Mouse (Mus musculus) heart, embryonic 12.5 days (tissue): ENCODE measurements around the gene Efna1. TPM values are rescaled to one million over a fixed set of nuclear protein-coding genes. Genes with fewer than 3 reads are reported as not detected.

Experiments used
- ATAC-seq: fragments of 200-750 bp; cut with Nextera tagmentation; 2 replicates; pipeline ENCODE4 v1.8.0; 2017; ENCODE audit warnings: moderate TSS enrichment, moderate library complexity; ENCODE audit not compliant: insufficient number of reproducible peaks, low FRiP score
- H3K27ac ChIP-seq: fragments of 300-500 bp; sonication (generic); 2 replicates; pipeline ENCODE4 v1.5.1; 2016; ENCODE audit warnings: mild to moderate bottlenecking, moderate library complexity; ENCODE audit not compliant: poor library complexity, severe bottlenecking
- H3K27me3 ChIP-seq: fragments of 300-500 bp; sonication (generic); replicated peaks from 2 replicates; pipeline ENCODE4 v1.6.1; 2016; ENCODE audit warnings: mild to moderate bottlenecking, moderate library complexity
- H3K36me3 ChIP-seq: fragments of 300-500 bp; sonication (generic); 2 replicates; pipeline ENCODE4 v1.6.1; 2016; ENCODE audit warnings: mild to moderate bottlenecking, moderate library complexity
- H3K4me1 ChIP-seq: fragments of 300-500 bp; sonication (generic); replicated peaks from 2 replicates; pipeline ENCODE4 v1.6.1; 2016; ENCODE audit warnings: mild to moderate bottlenecking
- H3K4me2 ChIP-seq: fragments of 300-500 bp; sonication (generic); 2 replicates; pipeline ENCODE4 v1.6.1; 2016; ENCODE audit warnings: mild to moderate bottlenecking, moderate library complexity
- H3K4me3 ChIP-seq: fragments of 300-500 bp; sonication (generic); 2 replicates; pipeline ENCODE4 v1.5.1; 2016; ENCODE audit warnings: mild to moderate bottlenecking
- H3K9ac ChIP-seq: fragments of 300-500 bp; sonication (generic); 2 replicates; pipeline ENCODE4 v1.6.1; 2016; ENCODE audit warnings: mild to moderate bottlenecking, moderate library complexity
- H3K9me3 ChIP-seq: fragments of 300-500 bp; sonication (generic); replicated peaks from 2 replicates; pipeline ENCODE4 v1.6.1; 2016; ENCODE audit warnings: mild to moderate bottlenecking, moderate library complexity
- WGBS: fragments of 180-500 bp; shearing (Covaris S2); methylation state at CpG from one replicate; pipeline ENCODE4 v1.1.7; 2016; 5-methylcytosine and 5-hydroxymethylcytosine counted together
- polyA plus RNA-seq: library from polyadenylated mRNA; unstranded; fragments of >200 nt; fragmentation: Nextera tagmentation; extraction: Ambion mirVana; gene quantifications from 2 replicates; pipeline ENCODE4 v1.2.1, GENCODE M21; 2016

The Efna1 gene
- polyA plus RNA-seq, 1 experiment from 2014 or later = 27.0 TPM

- WGBS = 46% methylated on average over 7 of the region's 7 CpGs
- 0 out of 2 replicates have a peak, but pooled peaks cover 7% of the 10 kb centered on the region for H3K4me1 ChIP-seq
- no peaks in the 10 kb centered on the region for H3K9me3 ChIP-seq
- no peak within 1 kb of the TSS for H3K4me3 ChIP-seq
- H3K36me3 ChIP-seq = no peaks in the 10 kb centered on the region
- ATAC-seq = no peak
- no peak within 1 kb of the TSS for H3K27ac ChIP-seq
- no peak within 1 kb of the TSS for H3K4me2 ChIP-seq
- no peak within 1 kb of the TSS for H3K9ac ChIP-seq
- H3K27me3 ChIP-seq = no peaks in the 10 kb centered on the region
Measured at GRCm38 (mm10) chr3:89259076-89259475, 21.9 kb downstream of the Efna1 start, which contains the start of gene Dpm3. TSS of gene Dpm3 (plus strand) at chr3:89259358.

- Histone ChIP-seq H3K4me1 (peaks cover 11% of the 10 kb centered on the region), H3K9me3 (no peaks in the 10 kb centered on the region), H3K36me3 (no peaks in the 10 kb centered on the region), H3K27ac (no peak overlapping the region), H3K4me2 (no peak overlapping the region), H3K4me3 (no peak overlapping the region), H3K27me3 (peaks cover 6% of the 10 kb centered on the region; the same call in 1 of the 2 replicates), H3K9ac (no peak overlapping the region)
- no peak for ATAC-seq
- 48% methylated on average over 5 of the region's 5 CpGs for WGBS
Measured at GRCm38 (mm10) chr3:89256177-89256576, 24.8 kb downstream of the Efna1 start.

- Histone ChIP-seq H3K4me1 (peaks cover 18% of the 10 kb centered on the region), H3K36me3 (no peaks in the 10 kb centered on the region), H3K27ac (no peak overlapping the region), H3K9ac (no peak overlapping the region), H3K27me3 (peaks cover 6% of the 10 kb centered on the region; the same call in 1 of the 2 replicates), H3K4me3 (no peak overlapping the region), H3K9me3 (no peaks in the 10 kb centered on the region), H3K4me2 (no peak overlapping the region)
- no peak for ATAC-seq
- WGBS = 78% methylated on average over 5 of the region's 5 CpGs
Measured at GRCm38 (mm10) chr3:89254994-89255393, 25.9 kb downstream of the Efna1 start.

GRCm38 (mm10) chr3:89251365-89251895 is 29.5 kb downstream of the Efna1 start:
- Histone ChIP-seq H3K4me2 (peak overlapping the region; percentile 55), H3K36me3 (peaks cover 21% of the 10 kb centered on the region), H3K9ac (peak overlapping the region; percentile 15; the same call in 1 of the 2 replicates), H3K4me3 (peak overlapping the region; percentile 10; the same call in 1 of the 2 replicates), H3K27ac (0 out of 2 replicates have a peak overlapping the region, but pooled peaks have one; percentile 4), H3K9me3 (no peaks in the 10 kb centered on the region), H3K27me3 (peaks cover 6% of the 10 kb centered on the region; the same call in 1 of the 2 replicates), H3K4me1 (peaks cover 28% of the 10 kb centered on the region)
- 5% methylated on average over 17 of the region's 17 CpGs for WGBS
- ATAC-seq = peak; percentile 70

- H3K27ac ChIP-seq = no peak overlapping the region
- H3K4me2 ChIP-seq = 0 out of 2 replicates have a peak overlapping the region, but pooled peaks have one; percentile 55
- H3K27me3 ChIP-seq = peaks cover 8% of the 10 kb centered on the region
- WGBS = 20% methylated on average over 7 of the region's 7 CpGs
- no peak for ATAC-seq
- no peaks in the 10 kb centered on the region for H3K9me3 ChIP-seq
- H3K4me1 ChIP-seq = peaks cover 34% of the 10 kb centered on the region
- H3K36me3 ChIP-seq = peaks cover 21% of the 10 kb centered on the region
- no peak overlapping the region for H3K4me3 ChIP-seq
- H3K9ac ChIP-seq = no peak overlapping the region
Measured at GRCm38 (mm10) chr3:89250435-89251040, 30.4 kb downstream of the Efna1 start.

- Histone ChIP-seq H3K9me3 (no peaks in the 10 kb centered on the region), H3K36me3 (peaks cover 21% of the 10 kb centered on the region), H3K4me1 (peaks cover 50% of the 10 kb centered on the region), H3K9ac (0 out of 2 replicates have a peak overlapping the region, but pooled peaks have one; percentile 32), H3K4me2 (peak overlapping the region; percentile 81), H3K27me3 (peaks cover 28% of the 10 kb centered on the region), H3K4me3 (peak overlapping the region; percentile 85), H3K27ac (no peak overlapping the region)
- no peak for ATAC-seq
- 74% methylated on average over 4 of the region's 4 CpGs for WGBS
Measured at GRCm38 (mm10) chr3:89247466-89247865, 33.5 kb downstream of the Efna1 start.

GRCm38 (mm10) chr3:89246261-89247100 is 34.5 kb downstream of the Efna1 start, which contains the start of gene Trim46:
TSS of gene Trim46 (minus strand) at chr3:89246309.
- Histone ChIP-seq H3K4me3 (peak within 1 kb of the TSS; percentile 85), H3K27me3 (peaks cover 26% of the 10 kb centered on the region), H3K4me1 (peaks cover 41% of the 10 kb centered on the region), H3K9me3 (no peaks in the 10 kb centered on the region), H3K36me3 (peaks cover 21% of the 10 kb centered on the region), H3K4me2 (peak within 1 kb of the TSS; percentile 81), H3K27ac (peak within 1 kb of the TSS; percentile 77), H3K9ac (peak within 1 kb of the TSS; percentile 90)
- ATAC-seq = peak; percentile 54
- WGBS = under 1% methylated on average over 42 of the region's 42 CpGs

- peak within 1 kb of the TSS; percentile 85 for H3K4me3 ChIP-seq
- 3% methylated on average over 20 of the region's 20 CpGs for WGBS
- H3K4me1 ChIP-seq = peaks cover 34% of the 10 kb centered on the region
- H3K27me3 ChIP-seq = peaks cover 26% of the 10 kb centered on the region
- H3K27ac ChIP-seq = peak within 1 kb of the TSS; percentile 77
- peak within 1 kb of the TSS; percentile 90 for H3K9ac ChIP-seq
- H3K36me3 ChIP-seq = peaks cover 21% of the 10 kb centered on the region
- H3K9me3 ChIP-seq = no peaks in the 10 kb centered on the region
- 0 out of 2 replicates have a peak, but pooled peaks have one; percentile 12 for ATAC-seq
- peak within 1 kb of the TSS; percentile 81 for H3K4me2 ChIP-seq
Measured at GRCm38 (mm10) chr3:89245688-89246171, 35.2 kb downstream of the Efna1 start, which contains the start of gene Krtcap2. TSS of gene Krtcap2 (plus strand) at chr3:89245966.

GRCm38 (mm10) chr3:89244982-89245687 is 35.8 kb downstream of the Efna1 start:
- H3K36me3 ChIP-seq = peaks cover 21% of the 10 kb centered on the region
- H3K9ac ChIP-seq = peak overlapping the region; percentile 55; the same call in 1 of the 2 replicates
- 0 out of 2 replicates have a peak, but pooled peaks have one; percentile 7 for ATAC-seq
- peaks cover 32% of the 10 kb centered on the region for H3K4me1 ChIP-seq
- peak overlapping the region; percentile 81 for H3K4me2 ChIP-seq
- no peaks in the 10 kb centered on the region for H3K9me3 ChIP-seq
- no peak overlapping the region for H3K27ac ChIP-seq
- peak overlapping the region; percentile 85 for H3K4me3 ChIP-seq
- H3K27me3 ChIP-seq = peaks cover 26% of the 10 kb centered on the region
- under 1% methylated on average over 25 of the region's 26 CpGs for WGBS
